ENCODE assay signal across 18 mouse cellular contexts in genomic region chr17:32013659-32014058, GRCm38 (mm10). TPM values are rescaled to one million over a fixed set of nuclear protein-coding genes. Genes with fewer than 3 reads are reported as not detected.
DNase-seq lines count a peak whose midpoint lies in the region; ATAC-seq lines count a peak whose summit lies in the region.
"Had no signal": no experiment of that assay in that cellular context is flagged by ENCODE, and none has a peak within 500 bp of the region (broad histone marks: within the 10 kb centered on the region; RNA-seq: fewer than 3 reads in every experiment).

No protein-coding gene starts in this region.

- H3K9me3 ChIP-seq in liver, embryonic 16.5 days (replicated peaks; ENCODE audit: control insufficient read depth, low read length), result no peaks in the 10 kb centered on the region
- no peaks in the 10 kb centered on the region for H3K9me3 ChIP-seq in forebrain, embryonic 14.5 days (replicated peaks; ENCODE audit: control insufficient read depth, low read length)
- H3K9me3 ChIP-seq: embryonic facial prominence, embryonic 10.5 days; forebrain, embryonic 13.5 days; heart, embryonic 12.5 days; hindbrain, embryonic 10.5 days had no signal

- H3K4me3 ChIP-seq in liver, embryonic 16.5 days (ENCODE audit: low read depth, low read length), result no peak overlapping the region
- H3K4me3 ChIP-seq in forebrain, embryonic 14.5 days (ENCODE audit: low read depth, low read length), result no peak overlapping the region
- H3K4me3 ChIP-seq: embryonic facial prominence, embryonic 10.5 days; forebrain, embryonic 13.5 days; heart, adult 2 months; heart, embryonic 12.5 days; hindbrain, embryonic 10.5 days had no signal

- peak; percentile 62 for ATAC-seq in liver, embryonic 16.5 days (ENCODE audit: low read depth)
- ATAC-seq in forebrain, embryonic 14.5 days, result no peak
- ATAC-seq: forebrain, embryonic 13.5 days had no signal

- no peaks in the 10 kb centered on the region for H3K4me1 ChIP-seq in liver, embryonic 16.5 days (ENCODE audit: control insufficient read depth, low read depth, low read length)
- no peaks in the 10 kb centered on the region for H3K4me1 ChIP-seq in forebrain, embryonic 14.5 days (ENCODE audit: control insufficient read depth, insufficient read depth, low read length)

- H3K4me2 ChIP-seq in liver, embryonic 16.5 days (ENCODE audit: low read depth, low read length), result no peak overlapping the region
- no peak overlapping the region for H3K4me2 ChIP-seq in forebrain, embryonic 14.5 days (ENCODE audit: low read length)
- H3K4me2 ChIP-seq: forebrain, embryonic 13.5 days; heart, embryonic 12.5 days; hindbrain, embryonic 14.5 days had no signal

- DNase-seq in heart, adult 11 months, result peak; percentile 92
- DNase-seq in heart, adult 9 months (ENCODE audit: low spot score in 2 of 2), result no peak
- no peak for DNase-seq in liver
- DNase-seq in A20 (ENCODE audit: low read depth, low spot score), result peak; percentile 33
- DNase-seq in forebrain, embryonic 14.5 days (ENCODE audit: low spot score), result no peak
- DNase-seq in spleen, adult 18-20 months, result no peak
- DNase-seq: adrenal gland, adult 8-10 months; adrenal gland, postnatal 36 days; cerebellum, adult 2 months; cerebellum, postnatal 10 days; gastrocnemius, postnatal 10 days; heart, adult 2 months had no signal

- no peak overlapping the region for H3K27ac ChIP-seq in liver, embryonic 16.5 days (ENCODE audit: low read length)
- H3K27ac ChIP-seq in forebrain, embryonic 14.5 days (ENCODE audit: low read depth, low read length), result no peak overlapping the region
- H3K27ac ChIP-seq: embryonic facial prominence, embryonic 10.5 days; forebrain, embryonic 13.5 days; heart, adult 2 months; hindbrain, embryonic 10.5 days; hindbrain, embryonic 14.5 days had no signal

- H3K36me3 ChIP-seq in liver, embryonic 16.5 days (ENCODE audit: control insufficient read depth, insufficient read depth), result no peaks in the 10 kb centered on the region
- H3K36me3 ChIP-seq in forebrain, embryonic 14.5 days (ENCODE audit: control insufficient read depth, insufficient read depth, low read length), result no peaks in the 10 kb centered on the region
- H3K36me3 ChIP-seq: embryonic facial prominence, embryonic 10.5 days; heart, embryonic 12.5 days; hindbrain, embryonic 10.5 days had no signal

- no peak overlapping the region for H3K9ac ChIP-seq in liver, embryonic 16.5 days (ENCODE audit: low read depth, low read length)
- no peak overlapping the region for H3K9ac ChIP-seq in forebrain, embryonic 14.5 days (ENCODE audit: low read length)
- H3K9ac ChIP-seq: forebrain, embryonic 13.5 days; heart, embryonic 12.5 days; hindbrain, embryonic 14.5 days had no signal

- H3K27me3 ChIP-seq in liver, embryonic 16.5 days (ENCODE audit: control insufficient read depth, insufficient read depth, low read depth, low read length), result no peaks in the 10 kb centered on the region
- H3K27me3 ChIP-seq in forebrain, embryonic 14.5 days (replicated peaks; ENCODE audit: control insufficient read depth, insufficient read depth, low read length), result no peaks in the 10 kb centered on the region
- H3K27me3 ChIP-seq: forebrain, embryonic 13.5 days; heart, embryonic 12.5 days had no signal

RNA-seq across cellular contexts. Expression of gene Rrp1b, which starts 22.2 kb away (rescaled TPM):
- 12.3 and 13.3 TPM in 2 replicates for polyA plus RNA-seq in liver, embryonic 16.5 days (2015; fragmentation: Nextera tagmentation; extraction: Ambion mirVana)
- 29.0 and 29.5 TPM in 2 replicates for polyA plus RNA-seq in forebrain, embryonic 14.5 days (2014; fragmentation: Nextera tagmentation; extraction: Ambion mirVana)

RNA-seq across cellular contexts. Expression of gene Hsf2bp, which starts 22.5 kb away (rescaled TPM):
- polyA plus RNA-seq in liver, embryonic 16.5 days (2015; fragmentation: Nextera tagmentation; extraction: Ambion mirVana), result 0.14 and 0.28 TPM in 2 replicates
- 0.33 and 0.62 TPM in 2 replicates for polyA plus RNA-seq in forebrain, embryonic 14.5 days (2014; fragmentation: Nextera tagmentation; extraction: Ambion mirVana)

Comparison
In these comparisons a context has a peak if more than half of its experiments do, and no peak if none do; other contexts are left out.
1. DNase-seq: peak in heart, adult 11 months (single experiment) and A20 (single experiment); none in heart, adult 9 months (0 of 2), liver (single experiment), forebrain, embryonic 14.5 days (single experiment) and spleen, adult 18-20 months (0 of 2).